Mouse (Mus musculus): ENCODE measurements at regions not wholly inside any gene's neighbourhood (a gene's known extent, or its start where the extent isn't known, plus 50 kb on each side); places are given as distances from the start of the nearest gene placed in this dataset.

- Histone ChIP-seq H3K9ac (ENCODE audit: low read length) (no peak overlapping the region), H3K4me1 (ENCODE audit: control insufficient read depth, insufficient read depth, low read length) (no peaks in the 10 kb centered on the region), H3K27me3 (ENCODE audit: control insufficient read depth, insufficient read depth, low read length) (no peaks in the 10 kb centered on the region), H3K9me3 (ENCODE audit: control insufficient read depth, low read length) (no peaks in the 10 kb centered on the region), H3K27ac (replicated peaks; ENCODE audit: low read depth, low read length) (no peak overlapping the region), H3K4me3 (ENCODE audit: low read depth, low read length) (no peak overlapping the region), H3K36me3 (ENCODE audit: control insufficient read depth, insufficient read depth, low read length) (no peaks in the 10 kb centered on the region), H3K4me2 (ENCODE audit: low read depth, severe bottlenecking) (no peak overlapping the region)
- WGBS: 88% methylated on average over 2 of the region's 2 CpGs
- ATAC-seq (ENCODE audit: insufficient number of reproducible peaks, low FRiP score, low TSS enrichment, low read depth): no peak
- no peak for DNase-seq (ENCODE audit: low spot score)
Measured at GRCm38 (mm10) chr12:45439745-45440144, 365.2 kb upstream of the Stxbp6 start.

GRCm38 (mm10) chr12:45437271-45437670 lies 362.8 kb upstream of the Stxbp6 start:
- Histone ChIP-seq H3K27me3 (ENCODE audit: control insufficient read depth, insufficient read depth, low read length) (no peaks in the 10 kb centered on the region), H3K9me3 (ENCODE audit: control insufficient read depth, low read length) (no peaks in the 10 kb centered on the region), H3K9ac (ENCODE audit: low read length) (no peak overlapping the region), H3K4me2 (ENCODE audit: low read depth, severe bottlenecking) (no peak overlapping the region), H3K4me1 (ENCODE audit: control insufficient read depth, insufficient read depth, low read length) (no peaks in the 10 kb centered on the region), H3K4me3 (ENCODE audit: low read depth, low read length) (no peak overlapping the region), H3K36me3 (ENCODE audit: control insufficient read depth, insufficient read depth, low read length) (no peaks in the 10 kb centered on the region), H3K27ac (replicated peaks; ENCODE audit: low read depth, low read length) (no peak overlapping the region)
- ATAC-seq (ENCODE audit: insufficient number of reproducible peaks, low FRiP score, low TSS enrichment, low read depth) (no peak), DNase-seq (ENCODE audit: low spot score) (no peak)

GRCm38 (mm10) chr12:45399436-45399835 lies 324.9 kb upstream of the Stxbp6 start:
- no peak overlapping the region for H3K9ac ChIP-seq (ENCODE audit: low read length)
- WGBS: 76% methylated on average over 2 of the region's 2 CpGs
- no peaks in the 10 kb centered on the region for H3K4me1 ChIP-seq (ENCODE audit: control insufficient read depth, insufficient read depth, low read length)
- DNase-seq (ENCODE audit: low spot score) (no peak), ATAC-seq (ENCODE audit: insufficient number of reproducible peaks, low FRiP score, low TSS enrichment, low read depth) (no peak)
- no peaks in the 10 kb centered on the region for H3K27me3 ChIP-seq (ENCODE audit: control insufficient read depth, insufficient read depth, low read length)
- no peaks in the 10 kb centered on the region for H3K9me3 ChIP-seq (ENCODE audit: control insufficient read depth, low read length)
- H3K36me3 ChIP-seq (ENCODE audit: control insufficient read depth, insufficient read depth, low read length): no peaks in the 10 kb centered on the region
- H3K4me2 ChIP-seq (ENCODE audit: low read depth, severe bottlenecking): no peak overlapping the region
- H3K4me3 ChIP-seq (ENCODE audit: low read depth, low read length): no peak overlapping the region
- H3K27ac ChIP-seq (replicated peaks; ENCODE audit: low read depth, low read length): no peak overlapping the region

- Histone ChIP-seq H3K27ac (replicated peaks; ENCODE audit: low read depth, low read length) (no peak overlapping the region), H3K27me3 (ENCODE audit: control insufficient read depth, insufficient read depth, low read length) (no peaks in the 10 kb centered on the region), H3K36me3 (ENCODE audit: control insufficient read depth, insufficient read depth, low read length) (no peaks in the 10 kb centered on the region), H3K4me1 (ENCODE audit: control insufficient read depth, insufficient read depth, low read length) (no peaks in the 10 kb centered on the region), H3K4me3 (ENCODE audit: low read depth, low read length) (no peak overlapping the region), H3K4me2 (ENCODE audit: low read depth, severe bottlenecking) (no peak overlapping the region), H3K9ac (ENCODE audit: low read length) (no peak overlapping the region), H3K9me3 (ENCODE audit: control insufficient read depth, low read length) (no peaks in the 10 kb centered on the region)
- DNase-seq (ENCODE audit: low spot score) (peak; percentile 23), ATAC-seq (ENCODE audit: insufficient number of reproducible peaks, low FRiP score, low TSS enrichment, low read depth) (no peak)
- 59% methylated on average over 3 of the region's 3 CpGs for WGBS
Measured at GRCm38 (mm10) chr12:45384864-45385263, 310.4 kb upstream of the Stxbp6 start.

Measured in limb, embryonic 11.5 days (tissue).